Mouse (Mus musculus) gastrocnemius, postnatal 25 days (tissue): ENCODE results near the gene Tmem259. TPM values are rescaled to one million over a fixed set of nuclear protein-coding genes. Genes with fewer than 3 reads are reported as not detected.

Source experiments
- DNase-seq: peaks from one replicate; pipeline ENCODE4 v3.0.0; 2022
- total RNA-seq, 2 experiments: library from RNA; stranded (reverse); gene quantifications; 1 replicate in 1 of 2; 2 replicates in 1 of 2; pipeline ENCODE4 v1.2.3; 2021

Tmem259 gene
- total RNA-seq, 2 experiments from 2014 or later, result 70.1 to 80.6 TPM

GRCm38 (mm10) chr10:79987771-79988505, 3.8 kb upstream of the Tmem259 start:
- no peak for DNase-seq

- peak; percentile 78 for DNase-seq
Measured at GRCm38 (mm10) chr10:79986963-79987362, 2.8 kb upstream of the Tmem259 start.

GRCm38 (mm10) chr10:79986232-79986878, 2.2 kb upstream of the Tmem259 start:
- no peak for DNase-seq

GRCm38 (mm10) chr10:79985334-79986231, 1.5 kb upstream of the Tmem259 start:
- peak; percentile 60 for DNase-seq

GRCm38 (mm10) chr10:79984871-79985270, 741 bp upstream of the Tmem259 start:
- peak; percentile 97 for DNase-seq

- peak; percentile 71 for DNase-seq
Measured at GRCm38 (mm10) chr10:79983670-79984069, 460 bp downstream of the Tmem259 start.

GRCm38 (mm10) chr10:79983205-79983604, 925 bp downstream of the Tmem259 start:
- DNase-seq, result no peak

- DNase-seq, result no peak
Measured at GRCm38 (mm10) chr10:79979401-79980155, 4.6 kb downstream of the Tmem259 start.

GRCm38 (mm10) chr10:79978061-79978460, 6.1 kb downstream of the Tmem259 start:
- no peak for DNase-seq

GRCm38 (mm10) chr10:79977324-79977723, 6.8 kb downstream of the Tmem259 start:
- no peak for DNase-seq

- DNase-seq, result no peak
Measured at GRCm38 (mm10) chr10:79976722-79977107, 7.4 kb downstream of the Tmem259 start.

GRCm38 (mm10) chr10:79976071-79976721, 7.9 kb downstream of the Tmem259 start:
- DNase-seq, result no peak

GRCm38 (mm10) chr10:79974668-79975067, 9.5 kb downstream of the Tmem259 start:
- DNase-seq, result no peak

GRCm38 (mm10) chr10:79974087-79974486, 10.0 kb downstream of the Tmem259 start:
- DNase-seq, result no peak

- no peak for DNase-seq
Measured at GRCm38 (mm10) chr10:79972831-79973230, 11.3 kb downstream of the Tmem259 start.

GRCm38 (mm10) chr10:79971183-79971497, 13.0 kb downstream of the Tmem259 start:
- no peak for DNase-seq

- no peak for DNase-seq
Measured at GRCm38 (mm10) chr10:79970415-79971182, 13.5 kb downstream of the Tmem259 start, which contains the start of gene Grin3b. Gene Grin3b, plus strand, starts transcription at chr10:79970715.

GRCm38 (mm10) chr10:79969124-79969568, 15.0 kb downstream of the Tmem259 start:
- no peak for DNase-seq

- DNase-seq, result no peak
Measured at GRCm38 (mm10) chr10:79968181-79968580, 15.9 kb downstream of the Tmem259 start.

GRCm38 (mm10) chr10:79966886-79967400, 17.2 kb downstream of the Tmem259 start:
- DNase-seq, result no peak
